Mouse (Mus musculus) embryo, embryonic 11 days (tissue): ENCODE measurements around the gene Rab34.

Experiments
- DNase-seq: peaks from one replicate; pipeline ENCODE4 v3.0.0-alpha.2; 2015

Gene Rab34

DNA sequence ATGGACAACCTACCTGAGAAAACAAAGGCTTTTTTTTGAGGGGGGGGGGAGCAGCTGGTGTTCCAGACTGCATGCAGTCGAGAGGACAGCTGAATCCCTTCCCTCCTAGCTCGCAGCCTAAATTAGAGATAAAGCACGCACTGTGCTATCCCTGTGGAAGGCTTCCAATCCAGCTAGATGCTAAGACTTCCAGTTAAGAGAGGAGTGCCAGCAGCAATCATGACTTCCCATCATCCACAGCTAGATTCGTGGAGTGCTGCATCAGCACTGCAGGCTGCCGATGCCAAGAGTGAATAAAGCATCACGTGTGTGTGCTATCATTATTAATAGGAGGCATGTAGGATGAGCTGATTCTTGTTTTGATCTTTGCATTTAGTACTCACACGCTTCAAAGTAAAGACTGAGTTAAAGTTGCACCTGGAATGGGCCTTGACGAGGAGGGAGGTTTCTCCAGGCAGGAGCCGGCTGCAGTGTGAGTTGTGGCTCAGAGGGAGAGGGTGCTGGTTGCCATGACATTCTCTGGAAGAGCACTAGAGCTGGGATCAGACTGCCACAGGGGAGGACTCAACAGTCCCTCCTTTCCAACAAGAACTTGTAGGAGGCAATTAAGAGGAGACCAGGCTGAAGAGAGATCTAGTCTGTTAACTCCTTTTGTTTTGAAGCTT, 52.1 kb downstream of the Rab34 start:
- DNase-seq = no peak
